Mouse (Mus musculus) CH12.LX (cell line): ENCODE data around the gene Srgap1. TPM values are rescaled to one million over a fixed set of nuclear protein-coding genes. Genes with fewer than 3 reads are reported as not detected.
A peak's percentile ranks its signal among the peaks of the same experiment; 100 is the strongest.

Experiments
- DNase-seq: peaks from one replicate; pipeline ENCODE4 v3.0.0-alpha.2; 2013; ENCODE audit errors: extremely low read depth
- H3K27ac ChIP-seq: 2 replicates; pipeline ENCODE4 v1.5.1; 2012; ENCODE audit warnings: low read depth, mild to moderate bottlenecking, control low read depth, moderate library complexity; ENCODE audit not compliant: insufficient read depth
- H3K27me3 ChIP-seq: replicated peaks from 2 replicates; pipeline ENCODE3; 2012; ENCODE audit warnings: inconsistent platforms
- H3K36me3 ChIP-seq, 2 experiments: replicated peaks in 1 of 2; 2 replicates each; pipeline versions ENCODE3 to v1.6.1; 2012; ENCODE audit warnings: inconsistent platforms in 1 of 2, low read length in 1 of 2, mild to moderate bottlenecking in 1 of 2, mixed read lengths in 1 of 2, moderate library complexity in 1 of 2; ENCODE audit not compliant: control insufficient read depth in 1 of 2, insufficient read depth in 1 of 2
- H3K4me1 ChIP-seq, 2 experiments: 2 replicates each; pipeline ENCODE4 v1.6.1; 2012; ENCODE audit warnings: inconsistent platforms in 1 of 2, moderate library complexity in 1 of 2; ENCODE audit not compliant: insufficient read depth in 2 of 2, control insufficient read depth in 1 of 2
- H3K4me2 ChIP-seq: 2 replicates; pipeline ENCODE4 v1.6.1; 2012; ENCODE audit warnings: low read depth, mild to moderate bottlenecking, control low read depth; ENCODE audit not compliant: poor library complexity, insufficient read depth, severe bottlenecking
- H3K4me3 ChIP-seq, 3 experiments: fragments of 150-350 bp in 1 of 3; sonication (generic) in 1 of 3; replicated peaks in 1 of 3; 2 replicates each; pipeline versions ENCODE3 to v1.5.1; 2011 to 2012; ENCODE audit warnings: low read depth in 2 of 3, low read length in 2 of 3, mild to moderate bottlenecking in 2 of 3, moderate library complexity in 2 of 3, control low read depth in 1 of 3, improper control_type of control experiment in 1 of 3, inconsistent platforms in 1 of 3, mixed read lengths in 1 of 3; ENCODE audit not compliant: poor library complexity in 1 of 3
- H3K79me2 ChIP-seq: replicated peaks from 2 replicates; pipeline ENCODE4 v1.6.1; 2012; ENCODE audit warnings: mild to moderate bottlenecking, moderate library complexity; ENCODE audit not compliant: control insufficient read depth, poor library complexity, insufficient read depth, severe bottlenecking; ENCODE audit errors: extremely low read depth
- H3K9ac ChIP-seq: 2 replicates; pipeline ENCODE4 v1.6.1; 2012; ENCODE audit warnings: low read depth, mild to moderate bottlenecking, control low read depth, moderate library complexity; ENCODE audit not compliant: insufficient read depth
- H3K9me3 ChIP-seq: replicated peaks from 2 replicates; pipeline ENCODE3; 2012; ENCODE audit warnings: low read length, inconsistent platforms, mixed read lengths
- CHD1 ChIP-seq: IDR thresholded peaks from 2 replicates; pipeline ENCODE4 v1.6.1; 2012; ENCODE audit warnings: low read depth, low read length, improper control_type of control experiment, inconsistent platforms
- CHD2 ChIP-seq: IDR thresholded peaks from 2 replicates; pipeline ENCODE4 v1.6.1; 2011; ENCODE audit warnings: low read length, improper control_type of control experiment
- CTCF ChIP-seq, 2 experiments: IDR thresholded peaks in 1 of 2; conservative IDR thresholded peaks in 1 of 2; 2 replicates each; pipeline ENCODE4 v1.5.1; 2011 to 2012; ENCODE audit warnings: low read depth in 2 of 2, low read length in 2 of 2, improper control_type of control experiment in 1 of 2, inconsistent platforms in 1 of 2, mild to moderate bottlenecking in 1 of 2, moderate library complexity in 1 of 2
- HCFC1 ChIP-seq: IDR thresholded peaks from 2 replicates; pipeline ENCODE4 v1.6.1; 2012; ENCODE audit warnings: low read depth, mild to moderate bottlenecking, inconsistent platforms, low read length, improper control_type of control experiment
- JUN ChIP-seq: IDR thresholded peaks from 2 replicates; pipeline ENCODE4 v1.6.1; 2011; ENCODE audit warnings: low read depth, mild to moderate bottlenecking, low read length, improper control_type of control experiment, moderate library complexity; ENCODE audit not compliant: insufficient read depth
- JUND ChIP-seq: conservative IDR thresholded peaks from 2 replicates; pipeline ENCODE4 v1.6.1; 2011; ENCODE audit warnings: low read depth, low read length, improper control_type of control experiment
- KAT2A ChIP-seq: IDR thresholded peaks from 2 replicates; pipeline ENCODE4 v1.6.1; 2012; ENCODE audit warnings: low read length, improper control_type of control experiment, inconsistent platforms; ENCODE audit not compliant: insufficient replicate concordance
- MEF2A ChIP-seq: IDR thresholded peaks from 2 replicates; pipeline ENCODE4 v1.6.1; 2014; ENCODE audit warnings: low read depth, mild to moderate bottlenecking, inconsistent platforms, low read length, improper control_type of control experiment, borderline replicate concordance
- MYC ChIP-seq: IDR thresholded peaks from 2 replicates; pipeline ENCODE4 v1.6.1; 2011; ENCODE audit warnings: low read depth, mild to moderate bottlenecking, improper control_type of control experiment, low read length
- NELFE ChIP-seq: IDR thresholded peaks from 2 replicates; pipeline ENCODE4 v1.6.1; 2011; ENCODE audit warnings: low read depth, low read length, improper control_type of control experiment
- POLR2AphosphoS2 ChIP-seq: IDR thresholded peaks from 2 replicates; pipeline ENCODE4 v1.6.1; 2011; ENCODE audit warnings: low read depth, low read length, improper control_type of control experiment
- RCOR1 ChIP-seq: conservative IDR thresholded peaks from 2 replicates; pipeline ENCODE4 v1.6.1; 2012; ENCODE audit warnings: low read depth, mild to moderate bottlenecking, inconsistent platforms, low read length, improper control_type of control experiment
- SIN3A ChIP-seq: IDR thresholded peaks from 2 replicates; pipeline ENCODE4 v1.6.1; 2012; ENCODE audit warnings: low read length, improper control_type of control experiment, inconsistent platforms
- TBP ChIP-seq: conservative IDR thresholded peaks from 2 replicates; pipeline ENCODE4 v1.6.1; 2011; ENCODE audit warnings: low read depth, low read length, improper control_type of control experiment
- TCF12 ChIP-seq: IDR thresholded peaks from 2 replicates; pipeline ENCODE4 v1.6.1; 2014; ENCODE audit warnings: low read depth, mild to moderate bottlenecking, inconsistent platforms, low read length, improper control_type of control experiment
- UBTF ChIP-seq: IDR thresholded peaks from 2 replicates; pipeline ENCODE4 v1.6.1; 2012; ENCODE audit warnings: low read depth, mild to moderate bottlenecking, inconsistent platforms, low read length, improper control_type of control experiment, moderate library complexity
- ZKSCAN1 ChIP-seq: IDR thresholded peaks from 2 replicates; pipeline ENCODE4 v1.6.1; 2012; ENCODE audit warnings: low read depth, inconsistent platforms, low read length, improper control_type of control experiment, borderline replicate concordance
- dilution Hi-C: fragments of 300-500 bp; cut with MboI; formaldehyde crosslinking; loops from 2 replicates; pipeline ENCODE4 v1.14.3; 2020; ENCODE audit warnings: low sequenced_read_pairs; ENCODE audit not compliant: extremely low pct_unique_long_range_greater_than_20kb, extremely low pct_ligation_motif_present
- in situ Hi-C: fragments of 300-500 bp; cut with MboI; formaldehyde crosslinking; loops from 3 replicates; pipeline ENCODE4 v1.14.3; 2019; ENCODE audit warnings: low sequenced_read_pairs, low pct_ligation_motif_present, low pct_unique_long_range_greater_than_20kb, mixed read lengths
- polyA plus RNA-seq: library from polyadenylated mRNA; unstranded; fragments of >175 nt; gene quantifications from 2 replicates; pipeline ENCODE4 v1.2.1, GENCODE M21; 2012; ENCODE audit warnings: low read depth; ENCODE audit not compliant: insufficient read length
- total RNA-seq, 2 experiments: library from RNA; depleted of rRNA; stranded (reverse); fragments of 300-350 nt in 1 of 2; fragments of >200 nt in 1 of 2; gene quantifications; 2 replicates each; pipeline ENCODE4 v1.2.3; 2012 to 2014

Gene Srgap1
- total and polyA plus RNA-seq, 3 experiments = not detected

DNA sequence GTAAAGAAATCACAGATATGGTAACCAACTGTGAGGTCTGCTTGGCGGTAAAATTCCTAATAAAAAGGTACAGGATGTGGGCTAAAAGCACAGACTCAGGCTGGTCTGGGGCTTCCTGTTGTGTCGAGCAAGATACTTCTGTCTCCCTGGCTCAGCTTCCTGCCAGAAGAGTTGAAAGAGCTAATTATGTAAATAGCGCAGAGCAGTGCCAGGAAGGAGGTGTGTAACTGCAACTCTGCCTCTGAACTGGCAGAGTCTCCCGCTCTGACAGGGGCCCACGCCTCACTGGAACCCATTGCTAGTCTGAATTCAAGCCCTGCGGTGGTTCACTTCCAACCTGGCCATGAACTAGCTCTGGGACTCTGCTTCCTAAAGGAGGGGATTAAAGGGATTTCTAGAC lies 160.3 kb downstream of the Srgap1 start:
- Histone ChIP-seq H3K79me2 (no peaks in the 10 kb centered on the region), H3K36me3 (no peaks in the 10 kb centered on the region), H3K27ac (no peak overlapping the region), H3K27me3 (no peaks in the 10 kb centered on the region), H3K4me1 (peaks cover 0 to 16% of the 10 kb centered on the region in 2 experiments; a peak in 2 of 4 replicates)
- dilution Hi-C loops = no loop called here
- in situ Hi-C loops = no loop called here
- TF ChIP-seq JUN (no peak), POLR2AphosphoS2 (no peak), CHD1 (no peak), NELFE (no peak), KAT2A (no peak), MYC (no peak), CTCF (conservative IDR thresholded peaks at IDR 0.05 in 1 of 2, IDR thresholded peaks at IDR 0.05 in 1 of 2; ENCODE audit: low read depth in 2 of 2, low read length in 2 of 2) (no peak), SIN3A (no peak)
- TF ChIP-seq, all 38 proteins: peak for 0
- no peak overlapping the region for H3K4me3 ChIP-seq
- H3K9me3 ChIP-seq = no peaks in the 10 kb centered on the region
- DNase-seq = peak; percentile 43
- no peak overlapping the region for H3K4me2 ChIP-seq
- no peak overlapping the region for H3K9ac ChIP-seq

DNA sequence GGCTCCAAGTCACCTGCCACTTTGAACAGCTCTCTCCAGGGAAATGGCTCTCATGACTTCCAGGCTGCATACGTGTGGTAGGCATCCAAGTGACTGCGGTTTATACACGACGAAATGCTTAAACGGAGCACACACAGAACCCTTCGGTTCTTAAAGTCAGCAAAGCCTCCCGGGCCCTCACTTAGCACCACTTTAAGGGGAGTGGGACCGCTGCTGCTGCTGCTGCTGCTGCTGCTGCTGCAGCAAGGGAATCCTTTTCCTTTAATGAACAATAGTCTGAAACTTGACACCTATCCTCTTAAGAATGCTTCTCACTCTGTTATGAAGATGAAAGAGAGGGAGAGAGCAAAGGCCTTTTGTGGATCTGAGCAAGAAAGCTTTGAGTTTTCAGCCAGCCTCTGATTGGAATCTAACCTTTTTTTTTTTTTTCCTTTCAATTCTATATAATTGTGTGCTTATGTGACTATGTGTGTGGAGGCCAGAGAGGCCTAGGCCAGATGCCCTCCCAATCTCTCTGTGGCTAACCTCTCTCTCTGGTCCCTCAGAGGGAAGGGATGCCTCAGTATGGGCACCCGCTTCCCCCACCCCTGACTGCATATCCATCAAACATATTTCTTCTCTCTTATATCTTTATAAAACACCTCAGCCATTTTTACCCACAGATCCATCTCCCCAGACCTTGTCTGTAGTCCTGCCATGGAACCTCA lies 161.4 kb downstream of the Srgap1 start:
- in situ Hi-C loops = no loop called here
- dilution Hi-C loops = no loop called here
- H3K9me3 ChIP-seq = no peaks in the 10 kb centered on the region

DNA sequence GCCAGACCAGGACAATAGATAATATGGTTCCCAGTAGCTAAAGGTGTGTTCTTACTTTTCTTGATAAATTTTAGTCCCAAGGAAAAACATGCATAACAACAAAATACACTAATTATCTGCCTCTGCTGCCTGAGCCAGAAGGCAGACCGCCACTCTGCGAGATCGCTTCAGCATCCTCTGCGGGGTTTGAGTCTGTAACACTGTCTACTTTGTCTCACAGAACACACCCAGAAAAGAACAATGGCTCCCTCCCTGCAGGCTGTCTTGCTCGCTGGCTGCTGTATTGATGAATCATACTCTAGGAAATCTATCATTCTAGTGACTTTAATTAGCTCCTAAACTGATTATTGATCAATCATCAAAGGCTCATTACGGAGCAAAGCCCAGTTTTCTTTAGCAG lies 164.7 kb downstream of the Srgap1 start:
- in situ Hi-C loops (no loop called here), dilution Hi-C loops (no loop called here)
- DNase-seq = no peak
- Histone ChIP-seq H3K4me1 (peaks cover 0 to 30% of the 10 kb centered on the region in 2 experiments; a peak in 2 of 4 replicates), H3K36me3 (no peaks in the 10 kb centered on the region), H3K9me3 (no peaks in the 10 kb centered on the region), H3K4me2 (no peak overlapping the region), H3K27me3 (no peaks in the 10 kb centered on the region), H3K9ac (no peak overlapping the region)
- no peak for TF ChIP-seq TBP
- no peak for TF ChIP-seq CTCF (conservative IDR thresholded peaks at IDR 0.05 in 1 of 2, IDR thresholded peaks at IDR 0.05 in 1 of 2; ENCODE audit: low read depth in 2 of 2, low read length in 2 of 2)
- TF ChIP-seq MYC = no peak
- TF ChIP-seq MEF2A = no peak
- no peak for TF ChIP-seq POLR2AphosphoS2
- TF ChIP-seq JUND = no peak
- TF ChIP-seq TCF12 = no peak
- TF ChIP-seq ZKSCAN1 = no peak
- no peak for TF ChIP-seq UBTF
- TF ChIP-seq, all 38 proteins: peak for 0
- Histone ChIP-seq H3K27ac (no peak overlapping the region), H3K4me3 (no peak overlapping the region), H3K79me2 (no peaks in the 10 kb centered on the region)

More for the DNA sequence above, 161.4 kb downstream of the Srgap1 start:
- Histone ChIP-seq H3K4me3 (no peak overlapping the region), H3K4me1 (peaks cover 0 to 24% of the 10 kb centered on the region in 2 experiments; a peak in 2 of 4 replicates), H3K9ac (no peak overlapping the region), H3K27me3 (no peaks in the 10 kb centered on the region), H3K4me2 (no peak overlapping the region), H3K79me2 (no peaks in the 10 kb centered on the region), H3K36me3 (no peaks in the 10 kb centered on the region), H3K27ac (no peak overlapping the region)
- DNase-seq = no peak
- TF ChIP-seq UBTF (no peak), RCOR1 (no peak), HCFC1 (no peak), CHD2 (no peak)
